Mouse (Mus musculus): ENCODE data around the gene Elp4.

Elp4 gene

GRCm38 (mm10) chr2:105659926-105660873 is 244.2 kb downstream of the Elp4 start:
- DNase-seq (ENCODE audit: extremely low read depth, insufficient read length, low spot score), result no peak

DNA sequence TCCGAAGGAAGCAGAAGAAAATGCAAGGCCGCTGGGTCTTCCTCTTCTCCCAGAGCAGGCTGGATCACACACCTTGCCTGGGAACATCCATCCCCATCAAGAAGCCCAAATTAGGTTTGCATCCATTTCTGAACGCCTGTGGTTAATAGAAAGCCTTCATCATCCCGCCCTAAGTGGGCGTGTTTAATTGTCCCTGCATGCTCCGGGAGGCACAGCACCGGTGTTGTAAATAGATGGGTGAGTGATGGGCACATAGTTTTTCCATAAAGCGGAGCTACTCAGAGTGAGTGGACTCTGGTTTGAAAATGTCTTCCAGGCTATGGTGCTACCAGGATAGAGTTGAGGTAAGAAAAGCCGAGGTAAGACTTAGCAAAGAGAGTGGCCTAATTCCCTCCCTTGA is 245.0 kb downstream of the Elp4 start:
- DNase-seq (ENCODE audit: extremely low read depth, insufficient read length, low spot score), result no peak

- DNase-seq (ENCODE audit: extremely low read depth, insufficient read length, low spot score), result no peak
Measured at GRCm38 (mm10) chr2:105656456-105656855, 247.9 kb downstream of the Elp4 start.
